Mouse (Mus musculus) CH12.LX (cell line): Measurements from ENCODE around the gene Esr1. TPM values are rescaled to one million over a fixed set of nuclear protein-coding genes. Genes with fewer than 3 reads are reported as not detected.

Experiments used
- DNase-seq: peaks from one replicate; pipeline ENCODE4 v3.0.0-alpha.2; 2013; ENCODE audit errors: extremely low read depth
- H3K27ac ChIP-seq: 2 replicates; pipeline ENCODE4 v1.5.1; 2012; ENCODE audit warnings: low read depth, mild to moderate bottlenecking, control low read depth, moderate library complexity; ENCODE audit not compliant: insufficient read depth
- H3K27me3 ChIP-seq: replicated peaks from 2 replicates; pipeline ENCODE3; 2012; ENCODE audit warnings: inconsistent platforms
- H3K36me3 ChIP-seq, 2 experiments: replicated peaks in 1 of 2; 2 replicates each; pipeline versions ENCODE3 to v1.6.1; 2012; ENCODE audit warnings: inconsistent platforms in 1 of 2, low read length in 1 of 2, mild to moderate bottlenecking in 1 of 2, mixed read lengths in 1 of 2, moderate library complexity in 1 of 2; ENCODE audit not compliant: control insufficient read depth in 1 of 2, insufficient read depth in 1 of 2
- H3K4me1 ChIP-seq, 2 experiments: 2 replicates each; pipeline ENCODE4 v1.6.1; 2012; ENCODE audit warnings: inconsistent platforms in 1 of 2, moderate library complexity in 1 of 2; ENCODE audit not compliant: insufficient read depth in 2 of 2, control insufficient read depth in 1 of 2
- H3K4me2 ChIP-seq: 2 replicates; pipeline ENCODE4 v1.6.1; 2012; ENCODE audit warnings: low read depth, mild to moderate bottlenecking, control low read depth; ENCODE audit not compliant: poor library complexity, insufficient read depth, severe bottlenecking
- H3K4me3 ChIP-seq, 3 experiments: fragments of 150-350 bp in 1 of 3; sonication (generic) in 1 of 3; replicated peaks in 1 of 3; 2 replicates each; pipeline versions ENCODE3 to v1.5.1; 2011 to 2012; ENCODE audit warnings: low read depth in 2 of 3, low read length in 2 of 3, mild to moderate bottlenecking in 2 of 3, moderate library complexity in 2 of 3, control low read depth in 1 of 3, improper control_type of control experiment in 1 of 3, inconsistent platforms in 1 of 3, mixed read lengths in 1 of 3; ENCODE audit not compliant: poor library complexity in 1 of 3
- H3K79me2 ChIP-seq: replicated peaks from 2 replicates; pipeline ENCODE4 v1.6.1; 2012; ENCODE audit warnings: mild to moderate bottlenecking, moderate library complexity; ENCODE audit not compliant: control insufficient read depth, poor library complexity, insufficient read depth, severe bottlenecking; ENCODE audit errors: extremely low read depth
- H3K9ac ChIP-seq: 2 replicates; pipeline ENCODE4 v1.6.1; 2012; ENCODE audit warnings: low read depth, mild to moderate bottlenecking, control low read depth, moderate library complexity; ENCODE audit not compliant: insufficient read depth
- H3K9me3 ChIP-seq: replicated peaks from 2 replicates; pipeline ENCODE3; 2012; ENCODE audit warnings: low read length, inconsistent platforms, mixed read lengths
- BHLHE40 ChIP-seq: IDR thresholded peaks from 2 replicates; pipeline ENCODE4 v1.6.1; 2011; ENCODE audit warnings: mild to moderate bottlenecking, low read depth, low read length, improper control_type of control experiment
- CHD1 ChIP-seq: IDR thresholded peaks from 2 replicates; pipeline ENCODE4 v1.6.1; 2012; ENCODE audit warnings: low read depth, low read length, improper control_type of control experiment, inconsistent platforms
- CTCF ChIP-seq, 2 experiments: IDR thresholded peaks in 1 of 2; conservative IDR thresholded peaks in 1 of 2; 2 replicates each; pipeline ENCODE4 v1.5.1; 2011 to 2012; ENCODE audit warnings: low read depth in 2 of 2, low read length in 2 of 2, improper control_type of control experiment in 1 of 2, inconsistent platforms in 1 of 2, mild to moderate bottlenecking in 1 of 2, moderate library complexity in 1 of 2
- ELF1 ChIP-seq: IDR thresholded peaks from 2 replicates; pipeline ENCODE4 v1.6.1; 2014; ENCODE audit warnings: low read depth, mild to moderate bottlenecking, inconsistent platforms, low read length, improper control_type of control experiment
- EP300 ChIP-seq: IDR thresholded peaks from 2 replicates; pipeline ENCODE4 v1.6.1; 2011; ENCODE audit warnings: low read length, improper control_type of control experiment
- GABPA ChIP-seq: IDR thresholded peaks from 2 replicates; pipeline ENCODE4 v1.6.1; 2012; ENCODE audit warnings: low read depth, low read length, improper control_type of control experiment, inconsistent platforms; ENCODE audit not compliant: insufficient replicate concordance
- HCFC1 ChIP-seq: IDR thresholded peaks from 2 replicates; pipeline ENCODE4 v1.6.1; 2012; ENCODE audit warnings: low read depth, mild to moderate bottlenecking, inconsistent platforms, low read length, improper control_type of control experiment
- IRF4 ChIP-seq: IDR thresholded peaks from 2 replicates; pipeline ENCODE4 v1.6.1; 2014; ENCODE audit warnings: low read depth, mild to moderate bottlenecking, inconsistent platforms, low read length, improper control_type of control experiment
- JUND ChIP-seq: conservative IDR thresholded peaks from 2 replicates; pipeline ENCODE4 v1.6.1; 2011; ENCODE audit warnings: low read depth, low read length, improper control_type of control experiment
- KAT2A ChIP-seq: IDR thresholded peaks from 2 replicates; pipeline ENCODE4 v1.6.1; 2012; ENCODE audit warnings: low read length, improper control_type of control experiment, inconsistent platforms; ENCODE audit not compliant: insufficient replicate concordance
- MXI1 ChIP-seq: IDR thresholded peaks from 2 replicates; pipeline ENCODE4 v1.6.1; 2011; ENCODE audit warnings: mild to moderate bottlenecking, low read depth, low read length, improper control_type of control experiment
- NRF1 ChIP-seq: IDR thresholded peaks from 2 replicates; pipeline ENCODE4 v1.6.1; 2014; ENCODE audit warnings: low read depth, mild to moderate bottlenecking, inconsistent platforms, low read length, improper control_type of control experiment, moderate library complexity
- PAX5 ChIP-seq: IDR thresholded peaks from 2 replicates; pipeline ENCODE4 v1.6.1; 2012; ENCODE audit warnings: low read length, inconsistent platforms, mixed read lengths
- POLR2A ChIP-seq: IDR thresholded peaks from 2 replicates; pipeline ENCODE4 v1.6.1; 2011; ENCODE audit warnings: low read depth, mild to moderate bottlenecking, improper control_type of control experiment, low read length
- RAD21 ChIP-seq: IDR thresholded peaks from 2 replicates; pipeline ENCODE4 v1.6.1; 2011; ENCODE audit warnings: low read depth, mild to moderate bottlenecking, low read length, improper control_type of control experiment, moderate library complexity
- SIN3A ChIP-seq: IDR thresholded peaks from 2 replicates; pipeline ENCODE4 v1.6.1; 2012; ENCODE audit warnings: low read length, improper control_type of control experiment, inconsistent platforms
- SMC3 ChIP-seq: IDR thresholded peaks from 2 replicates; pipeline ENCODE4 v1.6.1; 2011; ENCODE audit warnings: low read depth, low read length, improper control_type of control experiment
- TBP ChIP-seq: conservative IDR thresholded peaks from 2 replicates; pipeline ENCODE4 v1.6.1; 2011; ENCODE audit warnings: low read depth, low read length, improper control_type of control experiment
- TCF12 ChIP-seq: IDR thresholded peaks from 2 replicates; pipeline ENCODE4 v1.6.1; 2014; ENCODE audit warnings: low read depth, mild to moderate bottlenecking, inconsistent platforms, low read length, improper control_type of control experiment
- UBTF ChIP-seq: IDR thresholded peaks from 2 replicates; pipeline ENCODE4 v1.6.1; 2012; ENCODE audit warnings: low read depth, mild to moderate bottlenecking, inconsistent platforms, low read length, improper control_type of control experiment, moderate library complexity
- ZMIZ1 ChIP-seq: IDR thresholded peaks from 2 replicates; pipeline ENCODE4 v1.6.1; 2012; ENCODE audit warnings: low read depth, mild to moderate bottlenecking, inconsistent platforms, low read length, improper control_type of control experiment
- ZNF384 ChIP-seq: IDR thresholded peaks from 2 replicates; pipeline ENCODE4 v1.6.1; 2012; ENCODE audit warnings: low read depth, low read length, improper control_type of control experiment, inconsistent platforms
- dilution Hi-C: fragments of 300-500 bp; cut with MboI; formaldehyde crosslinking; loops from 2 replicates; pipeline ENCODE4 v1.14.3; 2020; ENCODE audit warnings: low sequenced_read_pairs; ENCODE audit not compliant: extremely low pct_unique_long_range_greater_than_20kb, extremely low pct_ligation_motif_present
- in situ Hi-C: fragments of 300-500 bp; cut with MboI; formaldehyde crosslinking; loops from 3 replicates; pipeline ENCODE4 v1.14.3; 2019; ENCODE audit warnings: low sequenced_read_pairs, low pct_ligation_motif_present, low pct_unique_long_range_greater_than_20kb, mixed read lengths
- polyA plus RNA-seq: library from polyadenylated mRNA; unstranded; fragments of >175 nt; gene quantifications from 2 replicates; pipeline ENCODE4 v1.2.1, GENCODE M21; 2012; ENCODE audit warnings: low read depth; ENCODE audit not compliant: insufficient read length
- total RNA-seq, 2 experiments: library from RNA; depleted of rRNA; stranded (reverse); fragments of 300-350 nt in 1 of 2; fragments of >200 nt in 1 of 2; gene quantifications; 2 replicates each; pipeline ENCODE4 v1.2.3; 2012 to 2014

Gene Esr1
- total and polyA plus RNA-seq, 3 experiments, result 0.63 to 1.0 (median 0.64) TPM

GRCm38 (mm10) chr10:4626432-4626831 lies 15.0 kb downstream of the Esr1 start:
- dilution Hi-C loops, result no loop called here
- peak; percentile 20 for DNase-seq

GRCm38 (mm10) chr10:4626996-4627395 lies 15.6 kb downstream of the Esr1 start:
- DNase-seq, result no peak

More at GRCm38 (mm10) chr10:4626432-4626831, 15.0 kb downstream of the Esr1 start:
- H3K4me1 ChIP-seq, result peaks cover 0 to 5% of the 10 kb centered on the region in 2 experiments; a peak in 1 of 4 replicates
- H3K4me2 ChIP-seq, result no peak overlapping the region
- no peak overlapping the region for H3K4me3 ChIP-seq
- no peaks in the 10 kb centered on the region for H3K36me3 ChIP-seq
- H3K79me2 ChIP-seq, result no peaks in the 10 kb centered on the region
- no peaks in the 10 kb centered on the region for H3K27me3 ChIP-seq
- TF ChIP-seq UBTF (no peak), TCF12 (no peak), CTCF (conservative IDR thresholded peaks at IDR 0.05 in 1 of 2, IDR thresholded peaks at IDR 0.05 in 1 of 2; ENCODE audit: low read depth in 2 of 2, low read length in 2 of 2) (peak; percentile 11 to 56; a peak in 2 of 4 replicates), JUND (no peak), EP300 (no peak), KAT2A (no peak), SMC3 (peak; percentile 52), IRF4 (no peak), RAD21 (peak; percentile 35)
- H3K27ac ChIP-seq, result no peak overlapping the region
- in situ Hi-C loops, result loop anchor here (25.0 kb wide), 1 partner anchor 361 kb away; no protein-coding TSS in a partner anchor
- H3K9me3 ChIP-seq, result no peaks in the 10 kb centered on the region
- H3K9ac ChIP-seq, result no peak overlapping the region

More at GRCm38 (mm10) chr10:4626996-4627395, 15.6 kb downstream of the Esr1 start:
- Histone ChIP-seq H3K9ac (no peak overlapping the region), H3K27ac (no peak overlapping the region), H3K4me1 (peaks cover 0 to 8% of the 10 kb centered on the region in 2 experiments; a peak in 1 of 4 replicates), H3K4me3 (no peak overlapping the region), H3K27me3 (no peaks in the 10 kb centered on the region), H3K79me2 (no peaks in the 10 kb centered on the region), H3K36me3 (no peaks in the 10 kb centered on the region), H3K9me3 (no peaks in the 10 kb centered on the region), H3K4me2 (no peak overlapping the region)
- dilution Hi-C loops, result no loop called here
- TF ChIP-seq SIN3A, result no peak
- TF ChIP-seq ZNF384, result no peak
- no peak for TF ChIP-seq PAX5
- TF ChIP-seq EP300, result no peak
- TF ChIP-seq CHD1, result no peak
- TF ChIP-seq HCFC1, result no peak
- no peak for TF ChIP-seq UBTF
- no peak for TF ChIP-seq TBP
- no peak for TF ChIP-seq GABPA
- no peak for TF ChIP-seq NRF1
- no peak for TF ChIP-seq POLR2A
- no peak for TF ChIP-seq ZMIZ1
- TF ChIP-seq SMC3, result no peak
- no peak for TF ChIP-seq ELF1
- TF ChIP-seq CTCF (conservative IDR thresholded peaks at IDR 0.05 in 1 of 2, IDR thresholded peaks at IDR 0.05 in 1 of 2; ENCODE audit: low read depth in 2 of 2, low read length in 2 of 2), result no peak
- TF ChIP-seq IRF4, result no peak
- TF ChIP-seq BHLHE40, result no peak
- TF ChIP-seq MXI1, result no peak
- in situ Hi-C loops, result loop anchor here (25.0 kb wide), 1 partner anchor 360 kb away; no protein-coding TSS in a partner anchor
